Mouse (Mus musculus) layer of hippocampus, adult 9-10 months (tissue): ENCODE measurements around the gene Ralgapa2.

Experiments used
- DNase-seq: peaks from one replicate; pipeline ENCODE4 v3.0.0; 2022; ENCODE audit warnings: low spot score

Gene Ralgapa2

GRCm38 (mm10) chr2:146258736-146259469 is 253.2 kb downstream of the Ralgapa2 start:
- no peak for DNase-seq

DNA sequence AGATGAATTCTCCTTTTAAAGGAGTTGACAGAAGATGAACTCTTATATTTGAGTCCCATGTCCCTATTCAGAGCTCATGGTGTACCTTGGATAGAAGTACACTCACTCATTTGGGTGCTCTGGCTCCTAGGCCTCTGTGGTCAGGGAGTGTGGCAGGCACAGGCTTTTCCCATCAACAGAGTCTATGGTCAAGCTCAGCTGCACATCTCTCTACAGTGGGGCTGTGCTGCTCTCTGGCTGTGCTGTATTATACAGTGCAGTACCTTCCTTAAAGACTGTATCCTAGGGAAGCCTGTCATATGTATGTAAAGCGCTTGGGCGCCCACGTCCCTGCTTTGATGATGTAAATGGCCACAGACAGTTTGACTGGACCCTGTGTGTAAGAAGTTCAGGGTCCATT is 254.5 kb downstream of the Ralgapa2 start:
- DNase-seq: no peak

DNA sequence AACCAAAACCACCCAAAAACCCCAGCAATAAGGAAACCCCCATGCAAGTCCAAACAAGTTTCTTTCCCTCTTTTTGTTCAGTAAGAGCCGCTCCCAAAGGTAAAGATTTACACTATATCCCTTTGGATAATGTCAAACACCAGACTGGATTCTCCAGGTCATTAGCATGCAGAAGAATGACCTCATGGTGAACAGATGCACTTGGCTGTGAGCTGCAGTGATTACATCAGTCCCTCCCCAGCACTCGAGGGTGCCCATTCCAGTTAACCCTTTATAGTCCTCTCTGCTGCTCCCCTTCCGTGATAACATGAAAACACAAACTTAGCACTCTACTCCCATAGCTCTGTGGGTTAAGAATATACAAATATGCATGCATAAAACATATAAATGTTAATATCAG is 255.1 kb downstream of the Ralgapa2 start:
- no peak for DNase-seq

GRCm38 (mm10) chr2:146256321-146256875 is 255.7 kb downstream of the Ralgapa2 start:
- no peak for DNase-seq

- no peak for DNase-seq
Observed at GRCm38 (mm10) chr2:146255636-146256035, 256.5 kb downstream of the Ralgapa2 start.

DNA sequence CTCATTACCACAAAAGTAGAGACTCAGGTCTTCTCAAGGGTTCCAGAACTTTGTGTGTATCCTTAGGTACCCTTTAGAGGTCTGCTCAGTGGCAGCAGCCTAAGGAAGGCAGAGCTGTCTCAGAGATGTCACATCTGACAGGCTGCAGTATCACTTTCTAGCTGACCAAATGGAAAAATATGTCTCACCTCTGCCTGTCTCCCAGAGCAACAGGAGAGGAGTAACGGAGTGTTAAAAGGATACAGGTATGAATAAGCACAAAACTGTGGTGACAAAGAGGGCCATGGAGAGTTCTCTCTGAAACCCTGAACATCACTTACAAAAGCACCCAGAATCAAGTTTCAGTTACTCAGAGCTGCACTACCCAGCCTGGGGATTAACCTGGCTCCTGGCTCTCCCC is 257.8 kb downstream of the Ralgapa2 start:
- no peak for DNase-seq

DNA sequence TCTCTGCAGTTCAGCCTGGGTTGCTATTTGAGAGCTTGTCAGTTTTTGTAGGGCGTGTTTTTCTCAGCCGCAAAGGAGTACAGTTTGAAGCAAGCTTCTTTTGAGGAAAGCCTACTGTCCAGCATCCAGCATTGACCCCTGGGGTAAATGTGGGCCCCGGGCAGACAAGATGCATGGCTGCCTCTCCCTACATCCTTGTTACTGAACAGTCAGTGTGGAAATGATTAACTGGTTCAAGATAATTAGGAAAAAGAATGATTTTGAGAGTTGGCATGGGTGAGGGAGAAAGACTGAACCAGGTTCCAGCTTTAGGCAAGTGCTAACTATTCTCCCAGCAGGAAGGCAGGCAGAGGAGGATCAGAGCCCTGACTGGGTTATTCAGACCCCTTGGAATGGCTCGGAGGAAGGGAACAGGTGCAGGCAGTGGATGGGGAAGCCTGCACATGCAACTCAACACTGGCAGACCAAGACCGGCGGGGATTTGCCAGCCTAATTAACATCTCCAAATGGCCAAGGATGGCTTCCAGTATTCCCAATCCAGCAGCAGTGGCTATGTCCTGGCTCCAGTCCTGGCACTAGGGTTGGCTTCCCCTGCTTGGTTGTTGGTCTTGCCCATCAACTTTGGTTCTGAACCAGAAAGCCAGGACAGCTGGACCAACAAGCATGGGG is 261.8 kb downstream of the Ralgapa2 start:
- no peak for DNase-seq

- DNase-seq: no peak
Observed at GRCm38 (mm10) chr2:146249033-146249432, 263.1 kb downstream of the Ralgapa2 start.

GRCm38 (mm10) chr2:146247576-146247975 is 264.6 kb downstream of the Ralgapa2 start:
- DNase-seq: no peak

DNA sequence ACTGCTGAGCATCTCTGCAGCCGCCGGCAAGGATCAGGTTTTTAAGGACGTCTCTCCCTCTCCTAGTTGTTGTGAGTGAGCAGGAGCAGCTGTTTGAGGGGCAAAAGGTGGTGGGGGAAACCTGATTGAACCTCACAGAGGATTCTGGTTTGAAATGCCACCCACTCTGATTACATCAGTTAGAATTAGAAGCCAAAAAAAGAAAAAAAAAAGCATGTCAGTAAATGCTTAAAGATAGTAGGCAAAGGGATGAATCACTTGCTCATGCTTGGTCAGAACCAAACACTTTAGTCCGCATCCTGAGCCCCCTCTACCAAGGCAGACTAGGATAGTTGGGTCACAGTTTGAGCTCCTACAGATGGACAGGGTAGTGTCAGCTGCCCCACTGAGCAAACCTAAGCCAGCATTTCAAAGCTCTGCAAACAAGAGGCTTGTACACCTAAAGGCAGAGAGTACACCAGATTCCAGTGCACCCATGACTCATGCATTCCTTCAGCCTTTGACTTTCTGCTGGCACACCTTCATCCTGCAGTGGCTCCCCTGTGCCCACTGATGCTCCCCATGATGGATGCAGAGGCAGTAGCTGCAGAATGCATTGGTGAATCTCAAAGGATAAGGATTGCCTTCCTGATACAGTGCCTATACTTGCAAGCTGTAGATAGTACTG is 265.6 kb downstream of the Ralgapa2 start:
- no peak for DNase-seq

- DNase-seq: no peak
Observed at GRCm38 (mm10) chr2:146245401-146245800, 266.7 kb downstream of the Ralgapa2 start.

- no peak for DNase-seq
Observed at GRCm38 (mm10) chr2:146244049-146244448, 268.1 kb downstream of the Ralgapa2 start.

- DNase-seq: no peak
Observed at GRCm38 (mm10) chr2:146239196-146239747, 272.9 kb downstream of the Ralgapa2 start.

- no peak for DNase-seq
Observed at GRCm38 (mm10) chr2:146231485-146231884, 280.7 kb downstream of the Ralgapa2 start.

DNA sequence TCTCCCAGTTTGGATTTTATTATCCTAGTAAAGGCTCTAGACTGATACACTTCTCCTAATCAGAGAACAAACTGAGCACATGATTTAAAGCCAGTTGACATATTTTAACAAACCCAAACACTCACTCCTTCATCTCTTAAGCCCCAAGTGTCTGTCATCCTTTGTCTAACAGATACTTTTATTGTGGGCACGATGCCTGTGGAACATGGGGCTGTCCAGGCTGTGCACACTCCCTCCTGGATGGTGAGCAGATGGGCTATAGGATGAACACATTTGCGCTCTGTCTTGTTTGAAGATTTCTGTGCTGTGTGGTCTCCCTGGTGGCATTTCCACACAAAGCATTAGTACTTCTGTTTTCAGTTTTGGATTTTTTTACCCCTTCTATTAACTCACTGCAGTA is 283.7 kb downstream of the Ralgapa2 start:
- no peak for DNase-seq

- no peak for DNase-seq
Observed at GRCm38 (mm10) chr2:146227646-146228045, 284.5 kb downstream of the Ralgapa2 start.

DNA sequence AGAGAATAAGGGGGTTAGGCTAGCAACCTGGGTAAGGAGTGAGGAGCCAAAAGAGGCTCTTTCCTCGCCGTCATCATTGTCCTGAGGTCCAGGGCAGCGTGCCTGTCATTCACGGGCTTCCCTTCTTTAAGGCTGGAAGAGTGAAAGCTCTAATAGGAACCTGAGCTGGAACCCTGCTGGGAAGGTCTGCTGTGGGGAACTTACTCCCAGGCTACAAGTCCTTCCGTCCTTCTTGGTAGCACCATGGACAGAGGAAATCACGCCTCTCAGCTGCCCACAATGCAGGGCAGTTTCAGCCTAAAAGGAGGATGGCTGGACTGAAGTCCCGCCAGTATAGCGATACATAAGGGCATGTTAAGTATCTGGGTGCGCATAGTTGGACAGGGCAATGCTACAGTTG is 285.7 kb downstream of the Ralgapa2 start:
- no peak for DNase-seq

- no peak for DNase-seq
Observed at GRCm38 (mm10) chr2:146225818-146226217, 286.3 kb downstream of the Ralgapa2 start.

- DNase-seq: no peak
Observed at GRCm38 (mm10) chr2:146224141-146224540, 288.0 kb downstream of the Ralgapa2 start.

GRCm38 (mm10) chr2:146223176-146223905 is 288.8 kb downstream of the Ralgapa2 start:
- no peak for DNase-seq

DNA sequence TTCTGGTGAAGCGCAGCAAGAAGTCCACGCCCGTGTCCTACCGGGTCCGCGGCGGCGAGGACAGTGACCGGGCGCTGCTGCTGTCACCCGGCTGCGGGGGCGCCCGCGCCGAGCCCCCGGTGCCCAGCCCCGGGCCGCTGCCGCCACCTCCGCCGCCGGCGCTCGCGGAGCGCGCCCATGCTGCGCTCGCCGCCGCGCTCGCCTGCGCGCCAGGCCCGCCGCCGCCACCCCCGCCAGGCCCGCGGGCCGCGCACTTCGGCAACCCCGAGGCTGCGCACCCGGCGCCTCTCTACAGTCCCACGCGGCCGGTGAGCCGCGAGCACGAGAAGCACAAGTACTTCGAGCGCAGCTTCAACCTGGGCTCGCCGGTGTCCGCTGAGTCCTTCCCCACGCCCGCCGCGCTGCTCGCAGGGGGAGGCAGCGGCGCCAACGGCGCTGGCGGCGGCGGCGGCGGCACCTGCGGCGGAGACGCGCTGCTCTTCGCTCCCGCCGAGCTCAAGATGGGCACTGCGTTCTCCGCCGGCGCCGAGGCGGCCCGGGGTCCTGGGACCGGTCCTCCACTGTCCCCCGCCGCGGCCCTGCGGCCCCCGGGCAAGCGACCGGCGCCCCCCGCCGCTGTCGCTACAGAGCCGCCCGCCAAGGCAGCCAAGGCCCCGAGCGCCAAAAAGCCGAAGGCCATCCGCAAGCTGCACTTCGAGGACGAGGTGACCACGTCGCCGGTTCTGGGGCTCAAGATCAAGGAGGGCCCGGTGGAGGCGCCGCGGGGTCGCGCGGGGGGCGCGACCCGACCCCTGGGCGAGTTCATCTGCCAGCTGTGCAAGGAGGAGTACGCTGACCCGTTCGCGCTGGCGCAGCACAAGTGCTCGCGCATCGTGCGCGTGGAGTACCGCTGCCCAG is 289.6 kb downstream of the Ralgapa2 start:
- DNase-seq: no peak
